Mouse (Mus musculus): Measurements from ENCODE around the gene Def6.

- TF ChIP-seq CTCF (IDR thresholded peaks at IDR 0.05; ENCODE audit: extremely low read depth, insufficient read depth, insufficient read length, insufficient replicate concordance) (no peak), POLR2A (IDR thresholded peaks at IDR 0.05; ENCODE audit: low read depth, low read length) (no peak)
Measured at GRCm38 (mm10) chr17:28247613-28248012, 40.0 kb downstream of the Def6 start.
